Mouse (Mus musculus) lung, embryonic 15.5 days (tissue): ENCODE measurements around the gene Glyctk. TPM values are rescaled to one million over a fixed set of nuclear protein-coding genes. Genes with fewer than 3 reads are reported as not detected.

Experiments used
- ATAC-seq: fragments of 200-750 bp; cut with Nextera tagmentation; 2 replicates; pipeline ENCODE4 v1.8.0; 2017; ENCODE audit warnings: moderate number of reproducible peaks, borderline replicate concordance; ENCODE audit not compliant: low FRiP score, low TSS enrichment; ENCODE audit errors: extremely low read depth
- H3K27ac ChIP-seq: fragments of 300-500 bp; sonication (generic); 2 replicates; pipeline ENCODE4 v1.5.1; 2015; ENCODE audit warnings: moderate library complexity, mild to moderate bottlenecking, inconsistent platforms
- H3K27me3 ChIP-seq: fragments of 300-500 bp; sonication (generic); 2 replicates; pipeline ENCODE4 v1.6.1; 2015; ENCODE audit warnings: inconsistent platforms
- H3K36me3 ChIP-seq: fragments of 300-500 bp; sonication (generic); 2 replicates; pipeline ENCODE4 v1.6.1; 2015; ENCODE audit warnings: inconsistent platforms
- H3K4me1 ChIP-seq: fragments of 300-500 bp; sonication (generic); 2 replicates; pipeline ENCODE4 v1.6.1; 2015; ENCODE audit warnings: inconsistent platforms
- H3K4me2 ChIP-seq: fragments of 300-500 bp; sonication (generic); 2 replicates; pipeline ENCODE4 v1.6.1; 2015; ENCODE audit warnings: inconsistent platforms, mild to moderate bottlenecking, moderate library complexity
- H3K4me3 ChIP-seq: fragments of 300-500 bp; sonication (generic); 2 replicates; pipeline ENCODE4 v1.5.1; 2015; ENCODE audit warnings: mild to moderate bottlenecking, inconsistent platforms
- H3K9ac ChIP-seq: fragments of 300-500 bp; sonication (generic); 2 replicates; pipeline ENCODE4 v1.6.1; 2015; ENCODE audit warnings: inconsistent platforms
- H3K9me3 ChIP-seq: fragments of 300-500 bp; sonication (generic); 2 replicates; pipeline ENCODE4 v1.6.1; 2016; ENCODE audit warnings: inconsistent platforms
- WGBS: fragments of 180-500 bp; shearing (Covaris S2); methylation state at CpG from one replicate; pipeline ENCODE4 v1.1.7; 2015; 5-methylcytosine and 5-hydroxymethylcytosine counted together
- polyA plus RNA-seq: library from polyadenylated mRNA; unstranded; fragments of >200 nt; fragmentation: Nextera tagmentation; extraction: Ambion mirVana; gene quantifications from 2 replicates; pipeline ENCODE4 v1.2.1, GENCODE M21; 2015

The Glyctk gene
- polyA plus RNA-seq, 1 experiment from 2014 or later = 1.7 TPM

GRCm38 (mm10) chr9:106159237-106159636 is 1.3 kb upstream of the Glyctk start:
- H3K27me3 ChIP-seq = 0 out of 2 replicates have a peak, but pooled peaks cover 3% of the 10 kb centered on the region

GRCm38 (mm10) chr9:106157623-106157925 is 364 bp downstream of the Glyctk start:
- no peak overlapping the region for H3K9ac ChIP-seq
- H3K9me3 ChIP-seq = no peaks in the 10 kb centered on the region
- no peaks in the 10 kb centered on the region; the same call in 1 of the 2 replicates for H3K4me1 ChIP-seq
- H3K27me3 ChIP-seq = no peaks in the 10 kb centered on the region
- no peak for ATAC-seq
- no peak overlapping the region for H3K4me3 ChIP-seq
- H3K4me2 ChIP-seq = no peak overlapping the region
- H3K27ac ChIP-seq = no peak overlapping the region
- WGBS = 80% methylated on average over 10 of the region's 10 CpGs
- no peaks in the 10 kb centered on the region for H3K36me3 ChIP-seq

More at GRCm38 (mm10) chr9:106159237-106159636, 1.3 kb upstream of the Glyctk start:
- Histone ChIP-seq H3K4me2 (peak overlapping the region; percentile 67), H3K9me3 (no peaks in the 10 kb centered on the region), H3K27ac (no peak overlapping the region), H3K4me3 (no peak overlapping the region), H3K36me3 (no peaks in the 10 kb centered on the region), H3K9ac (no peak overlapping the region), H3K4me1 (no peaks in the 10 kb centered on the region; the same call in 1 of the 2 replicates)
- WGBS = 74% methylated on average over 9 of the region's 9 CpGs
- no peak for ATAC-seq

GRCm38 (mm10) chr9:106156921-106157622 is 866 bp downstream of the Glyctk start:
- Histone ChIP-seq H3K4me1 (no peaks in the 10 kb centered on the region; the same call in 1 of the 2 replicates), H3K4me2 (no peak overlapping the region), H3K9me3 (no peaks in the 10 kb centered on the region), H3K27ac (no peak overlapping the region), H3K4me3 (no peak overlapping the region), H3K9ac (no peak overlapping the region), H3K36me3 (no peaks in the 10 kb centered on the region), H3K27me3 (0 out of 2 replicates have a peak, but pooled peaks cover 2% of the 10 kb centered on the region)
- ATAC-seq = no peak
- 79% methylated on average over 21 of the region's 21 CpGs for WGBS

GRCm38 (mm10) chr9:106156419-106156818 is 1.5 kb downstream of the Glyctk start:
- Histone ChIP-seq H3K4me2 (no peak overlapping the region), H3K27ac (no peak overlapping the region), H3K36me3 (no peaks in the 10 kb centered on the region), H3K9ac (no peak overlapping the region), H3K9me3 (no peaks in the 10 kb centered on the region), H3K27me3 (peaks cover 3% of the 10 kb centered on the region; the same call in 1 of the 2 replicates), H3K4me3 (no peak overlapping the region), H3K4me1 (no peaks in the 10 kb centered on the region; the same call in 1 of the 2 replicates)
- 56% methylated on average over 5 of the region's 5 CpGs for WGBS
- no peak for ATAC-seq

GRCm38 (mm10) chr9:106154106-106154505 is 3.8 kb downstream of the Glyctk start:
- H3K27me3 ChIP-seq = peaks cover 26% of the 10 kb centered on the region
- 71% methylated on average over 9 of the region's 9 CpGs for WGBS

GRCm38 (mm10) chr9:106149399-106149754 is 8.6 kb downstream of the Glyctk start:
- H3K27me3 ChIP-seq = peaks cover 54% of the 10 kb centered on the region
- peak overlapping the region; percentile 27 for H3K4me3 ChIP-seq
- H3K36me3 ChIP-seq = no peaks in the 10 kb centered on the region
- peaks cover 12% of the 10 kb centered on the region for H3K4me1 ChIP-seq
- 12% methylated on average over 10 of the region's 10 CpGs for WGBS
- H3K27ac ChIP-seq = no peak overlapping the region
- no peak for ATAC-seq
- H3K4me2 ChIP-seq = peak overlapping the region; percentile 60
- H3K9ac ChIP-seq = no peak overlapping the region
- H3K9me3 ChIP-seq = no peaks in the 10 kb centered on the region

More at GRCm38 (mm10) chr9:106154106-106154505, 3.8 kb downstream of the Glyctk start:
- no peak overlapping the region for H3K4me2 ChIP-seq
- H3K27ac ChIP-seq = no peak overlapping the region
- no peaks in the 10 kb centered on the region for H3K36me3 ChIP-seq
- no peak for ATAC-seq
- H3K4me1 ChIP-seq = peaks cover 2% of the 10 kb centered on the region; the same call in 1 of the 2 replicates
- H3K9ac ChIP-seq = no peak overlapping the region
- no peaks in the 10 kb centered on the region for H3K9me3 ChIP-seq
- H3K4me3 ChIP-seq = no peak overlapping the region

- Histone ChIP-seq H3K27me3 (peaks cover 54% of the 10 kb centered on the region), H3K36me3 (no peaks in the 10 kb centered on the region), H3K27ac (no peak overlapping the region), H3K9ac (0 out of 2 replicates have a peak overlapping the region, but pooled peaks have one; percentile 13), H3K4me3 (peak overlapping the region; percentile 27), H3K9me3 (no peaks in the 10 kb centered on the region), H3K4me2 (peak overlapping the region; percentile 60), H3K4me1 (peaks cover 12% of the 10 kb centered on the region)
- peak; percentile 43 for ATAC-seq
- 1% methylated on average over 36 of the region's 36 CpGs for WGBS
These were observed 9.2 kb downstream of the Glyctk start for GRCm38 (mm10) chr9:106148541-106149398.

GRCm38 (mm10) chr9:106147851-106148431 is 10.0 kb downstream of the Glyctk start:
- peaks cover 54% of the 10 kb centered on the region for H3K27me3 ChIP-seq
- H3K36me3 ChIP-seq = no peaks in the 10 kb centered on the region
- H3K4me3 ChIP-seq = peak overlapping the region; percentile 27
- peak overlapping the region; percentile 60; the same call in 1 of the 2 replicates for H3K4me2 ChIP-seq
- H3K9ac ChIP-seq = no peak overlapping the region
- H3K27ac ChIP-seq = no peak overlapping the region
- no peaks in the 10 kb centered on the region for H3K9me3 ChIP-seq
- peaks cover 12% of the 10 kb centered on the region for H3K4me1 ChIP-seq
- 2% methylated on average over 10 of the region's 10 CpGs for WGBS
- no peak for ATAC-seq

- H3K4me1 ChIP-seq = peaks cover 12% of the 10 kb centered on the region
- peaks cover 53% of the 10 kb centered on the region for H3K27me3 ChIP-seq
- no peak overlapping the region for H3K4me2 ChIP-seq
- H3K27ac ChIP-seq = no peak overlapping the region
- H3K9ac ChIP-seq = no peak overlapping the region
- WGBS = 20% methylated on average over 5 of the region's 5 CpGs
- H3K9me3 ChIP-seq = no peaks in the 10 kb centered on the region
- H3K4me3 ChIP-seq = no peak overlapping the region
- ATAC-seq = no peak
- no peaks in the 10 kb centered on the region for H3K36me3 ChIP-seq
These were observed 10.7 kb downstream of the Glyctk start for GRCm38 (mm10) chr9:106147281-106147680.

GRCm38 (mm10) chr9:106145582-106145981 is 12.4 kb downstream of the Glyctk start:
- peaks cover 12% of the 10 kb centered on the region for H3K4me1 ChIP-seq
- no peak overlapping the region for H3K27ac ChIP-seq
- ATAC-seq = no peak
- peaks cover 42% of the 10 kb centered on the region for H3K27me3 ChIP-seq
- WGBS = 72% methylated on average over 2 of the region's 2 CpGs
- H3K4me2 ChIP-seq = no peak overlapping the region
- H3K9me3 ChIP-seq = no peaks in the 10 kb centered on the region
- H3K9ac ChIP-seq = no peak overlapping the region
- no peaks in the 10 kb centered on the region for H3K36me3 ChIP-seq
- H3K4me3 ChIP-seq = no peak overlapping the region

- Histone ChIP-seq H3K9ac (no peak overlapping the region), H3K9me3 (no peaks in the 10 kb centered on the region), H3K27ac (no peak overlapping the region), H3K27me3 (peaks cover 28% of the 10 kb centered on the region), H3K4me1 (peaks cover 17% of the 10 kb centered on the region), H3K4me3 (no peak overlapping the region), H3K4me2 (no peak overlapping the region), H3K36me3 (no peaks in the 10 kb centered on the region)
- 81% methylated on average over 7 of the region's 7 CpGs for WGBS
- no peak for ATAC-seq
These were observed 13.8 kb downstream of the Glyctk start for GRCm38 (mm10) chr9:106144176-106144575.
